Mouse (Mus musculus): ENCODE data around the gene Tmbim1.

- TF ChIP-seq POLR2A (IDR thresholded peaks at IDR 0.05; ENCODE audit: low read depth, low read length): no peak
- TF ChIP-seq CTCF (IDR thresholded peaks at IDR 0.05; ENCODE audit: extremely low read depth, insufficient read length, insufficient replicate concordance, low read depth, low read length): no peak
These were observed 47.2 kb upstream of the Tmbim1 start for GRCm38 (mm10) chr1:74352532-74353096.
